Comparison of ENCODE assay signal across 19 mouse cellular contexts in genomic region chr3:115949220-115949920, GRCm38 (mm10). TPM values are rescaled to one million over a fixed set of nuclear protein-coding genes. Genes with fewer than 3 reads are reported as not detected.
DNase-seq lines count a peak whose midpoint lies in the region; ATAC-seq and TF ChIP-seq lines count a peak whose summit lies in the region.
"Had no signal": no experiment of that assay in that cellular context is flagged by ENCODE, and none has a peak within 500 bp of the region (broad histone marks: within the 10 kb centered on the region; RNA-seq: fewer than 3 reads in every experiment).

No protein-coding gene starts in this region.

- no peak overlapping the region for H3K9ac ChIP-seq in hindbrain, embryonic 11.5 days (ENCODE audit: low read depth, low read length)
- H3K9ac ChIP-seq in forebrain, embryonic 16.5 days (replicated peaks; ENCODE audit: low read depth, low read length) = no peak overlapping the region
- no peak overlapping the region for H3K9ac ChIP-seq in hindbrain, postnatal 0 days (replicated peaks; ENCODE audit: low read length)
- H3K9ac ChIP-seq in neural tube, embryonic 13.5 days = no peak overlapping the region
- H3K9ac ChIP-seq: embryonic facial prominence, embryonic 12.5 days; limb, embryonic 12.5 days; liver, embryonic 13.5 days; lung, embryonic 14.5 days had no signal

- ATAC-seq in hindbrain, embryonic 11.5 days (ENCODE audit: low FRiP score) = peak; percentile 45; the same call in 1 of the 2 replicates
- peak; percentile 78 for ATAC-seq in forebrain, embryonic 16.5 days
- 0 out of 2 replicates have a peak, but pooled peaks have one; percentile 51 for ATAC-seq in hindbrain, postnatal 0 days
- peak; percentile 82 for ATAC-seq in neural tube, embryonic 13.5 days (ENCODE audit: low read depth)
- ATAC-seq: CD4-positive, CD25-positive, alpha-beta regulatory T cell, adult 4 months had no signal

- no peak for TF ChIP-seq CTCF in hindbrain, postnatal 0 days (IDR thresholded peaks at IDR 0.05; ENCODE audit: low read depth)

- H3K9me3 ChIP-seq in hindbrain, embryonic 11.5 days (ENCODE audit: control insufficient read depth, low read length) = no peaks in the 10 kb centered on the region
- H3K9me3 ChIP-seq in hindbrain, embryonic 10.5 days = no peaks in the 10 kb centered on the region
- H3K9me3 ChIP-seq in forebrain, embryonic 16.5 days (ENCODE audit: control insufficient read depth, low read length) = no peaks in the 10 kb centered on the region
- no peaks in the 10 kb centered on the region for H3K9me3 ChIP-seq in hindbrain, postnatal 0 days (ENCODE audit: low read length)
- H3K9me3 ChIP-seq in neural tube, embryonic 13.5 days = no peaks in the 10 kb centered on the region
- H3K9me3 ChIP-seq: embryonic facial prominence, embryonic 12.5 days; heart, embryonic 10.5 days; limb, embryonic 12.5 days; liver, embryonic 13.5 days had no signal

- H3K4me2 ChIP-seq in hindbrain, embryonic 11.5 days (replicated peaks; ENCODE audit: low read depth, low read length) = no peak overlapping the region
- no peak overlapping the region for H3K4me2 ChIP-seq in forebrain, embryonic 16.5 days (ENCODE audit: low read length)
- no peak overlapping the region for H3K4me2 ChIP-seq in hindbrain, postnatal 0 days (ENCODE audit: low read depth, low read length)
- H3K4me2 ChIP-seq in neural tube, embryonic 13.5 days = no peak overlapping the region
- H3K4me2 ChIP-seq: embryonic facial prominence, embryonic 12.5 days; limb, embryonic 12.5 days; liver, embryonic 13.5 days; lung, embryonic 14.5 days had no signal

- intact Hi-C loops in gastrocnemius, postnatal 14 days (cut with DNase I; ENCODE audit: low total_unique reads) = no loop called here

- 86% methylated on average over 3 of the region's 3 CpGs for WGBS in hindbrain, embryonic 11.5 days
- 94% methylated on average over 3 of the region's 3 CpGs for WGBS in hindbrain, embryonic 10.5 days
- 42% methylated on average over 3 of the region's 3 CpGs for WGBS in forebrain, embryonic 16.5 days
- WGBS in hindbrain, postnatal 0 days = 49% methylated on average over 3 of the region's 3 CpGs
- 29% methylated on average over 3 of the region's 3 CpGs for WGBS in neural tube, embryonic 13.5 days

- DNase-seq in hindbrain, embryonic 11.5 days (ENCODE audit: low spot score) = no peak
- no peak for DNase-seq in hindbrain, embryonic 10.5 days (ENCODE audit: low spot score)
- DNase-seq in hindbrain, postnatal 0 days (ENCODE audit: low spot score) = peak; percentile 34
- no peak for DNase-seq in gastrocnemius, postnatal 14 days
- no peak for DNase-seq in natural killer cell, adult 2 months (ENCODE audit: low spot score in 2 of 2)
- no peak for DNase-seq in frontal cortex, postnatal 10 days (ENCODE audit: low spot score in 2 of 2)
- DNase-seq: cerebellum, adult 2 months; kidney, adult 8-10 months; kidney, postnatal 36 days; liver, embryonic 13.5 days; lung, embryonic 14.5 days; thymus, postnatal 14 days had no signal

- no peaks in the 10 kb centered on the region for H3K4me1 ChIP-seq in hindbrain, embryonic 11.5 days (replicated peaks; ENCODE audit: control insufficient read depth, insufficient read depth, low read length)
- H3K4me1 ChIP-seq in hindbrain, embryonic 10.5 days (replicated peaks) = no peaks in the 10 kb centered on the region
- H3K4me1 ChIP-seq in forebrain, embryonic 16.5 days (replicated peaks; ENCODE audit: control insufficient read depth, insufficient read depth, low read length) = peaks cover 7% of the 10 kb centered on the region; the same call in 1 of the 2 replicates
- no peaks in the 10 kb centered on the region for H3K4me1 ChIP-seq in hindbrain, postnatal 0 days (ENCODE audit: insufficient read depth, low read length)
- peaks cover 16% of the 10 kb centered on the region; the same call in 1 of the 2 replicates for H3K4me1 ChIP-seq in neural tube, embryonic 13.5 days (replicated peaks)
- H3K4me1 ChIP-seq: embryonic facial prominence, embryonic 12.5 days; limb, embryonic 12.5 days had no signal

- no peak overlapping the region for H3K4me3 ChIP-seq in hindbrain, embryonic 11.5 days (ENCODE audit: low read depth, low read length)
- H3K4me3 ChIP-seq in hindbrain, embryonic 10.5 days = no peak overlapping the region
- no peak overlapping the region for H3K4me3 ChIP-seq in forebrain, embryonic 16.5 days (replicated peaks; ENCODE audit: low read length)
- no peak overlapping the region for H3K4me3 ChIP-seq in hindbrain, postnatal 0 days (ENCODE audit: low read length)
- H3K4me3 ChIP-seq in neural tube, embryonic 13.5 days = no peak overlapping the region
- H3K4me3 ChIP-seq: embryonic facial prominence, embryonic 12.5 days; heart, embryonic 10.5 days; limb, embryonic 12.5 days; liver, embryonic 13.5 days; myocyte had no signal

- H3K27ac ChIP-seq in hindbrain, embryonic 11.5 days (ENCODE audit: low read depth, low read length) = no peak overlapping the region
- no peak overlapping the region for H3K27ac ChIP-seq in hindbrain, embryonic 10.5 days
- peak overlapping the region; percentile 66 for H3K27ac ChIP-seq in forebrain, embryonic 16.5 days (ENCODE audit: low read length)
- no peak overlapping the region for H3K27ac ChIP-seq in hindbrain, postnatal 0 days
- H3K27ac ChIP-seq in neural tube, embryonic 13.5 days (replicated peaks) = peak overlapping the region; percentile 59; the same call in 1 of the 2 replicates
- H3K27ac ChIP-seq: embryonic facial prominence, embryonic 12.5 days; heart, embryonic 10.5 days; limb, embryonic 12.5 days; liver, embryonic 13.5 days had no signal

- H3K27me3 ChIP-seq in hindbrain, embryonic 11.5 days (ENCODE audit: control insufficient read depth, insufficient read depth, low read length) = no peaks in the 10 kb centered on the region
- no peaks in the 10 kb centered on the region for H3K27me3 ChIP-seq in hindbrain, embryonic 10.5 days (ENCODE audit: insufficient read depth, poor library complexity, severe bottlenecking)
- no peaks in the 10 kb centered on the region for H3K27me3 ChIP-seq in forebrain, embryonic 16.5 days (replicated peaks; ENCODE audit: control insufficient read depth, insufficient read depth, low read length)
- H3K27me3 ChIP-seq in hindbrain, postnatal 0 days (ENCODE audit: insufficient read depth, low read length) = no peaks in the 10 kb centered on the region
- no peaks in the 10 kb centered on the region for H3K27me3 ChIP-seq in neural tube, embryonic 13.5 days
- H3K27me3 ChIP-seq: embryonic facial prominence, embryonic 12.5 days; limb, embryonic 12.5 days; liver, embryonic 13.5 days had no signal

- no peaks in the 10 kb centered on the region for H3K36me3 ChIP-seq in hindbrain, embryonic 11.5 days (ENCODE audit: control insufficient read depth, insufficient read depth, low read length)
- H3K36me3 ChIP-seq in hindbrain, embryonic 10.5 days = peaks cover 72% of the 10 kb centered on the region
- peaks cover 11% of the 10 kb centered on the region for H3K36me3 ChIP-seq in forebrain, embryonic 16.5 days (ENCODE audit: control insufficient read depth, insufficient read depth)
- peaks cover 17% of the 10 kb centered on the region for H3K36me3 ChIP-seq in hindbrain, postnatal 0 days (ENCODE audit: insufficient read depth, low read length)
- H3K36me3 ChIP-seq in neural tube, embryonic 13.5 days = peaks cover 43% of the 10 kb centered on the region

RNA-seq across cellular contexts. Expression of gene Slc30a7, which starts 57.8 kb away (rescaled TPM):
- polyA plus RNA-seq in hindbrain, embryonic 11.5 days (2014; fragmentation: Nextera tagmentation; extraction: Ambion mirVana) = 29.3 and 31.2 TPM in 2 replicates
- 21.0 and 26.4 TPM in 2 replicates for polyA plus RNA-seq in hindbrain, embryonic 10.5 days (2016; fragmentation: Nextera tagmentation; extraction: Ambion mirVana)
- polyA plus RNA-seq in forebrain, embryonic 16.5 days (2015; fragmentation: Nextera tagmentation; extraction: Ambion mirVana) = 19.0 and 22.4 TPM in 2 replicates
- total RNA-seq in hindbrain, postnatal 0 days (2014; rRNA removed) = 20.4 and 21.8 TPM in 2 replicates
- polyA plus RNA-seq in hindbrain, postnatal 0 days (2015; fragmentation: Nextera tagmentation; extraction: Ambion mirVana) = 10.1 and 12.6 TPM in 2 replicates
- 15.0 and 18.9 TPM in 2 replicates for polyA plus RNA-seq in neural tube, embryonic 13.5 days (2015; fragmentation: Nextera tagmentation; extraction: Ambion mirVana)
- 10 to 100 TPM; 11.0 to 11.2 TPM for total RNA-seq in gastrocnemius, postnatal 14 days (2021)

RNA-seq across cellular contexts. Expression of gene Extl2, which starts 57.9 kb away (rescaled TPM):
- polyA plus RNA-seq in hindbrain, embryonic 11.5 days (2014; fragmentation: Nextera tagmentation; extraction: Ambion mirVana) = 28.7 and 31.0 TPM in 2 replicates
- 20.7 and 23.6 TPM in 2 replicates for polyA plus RNA-seq in hindbrain, embryonic 10.5 days (2016; fragmentation: Nextera tagmentation; extraction: Ambion mirVana)
- polyA plus RNA-seq in forebrain, embryonic 16.5 days (2015; fragmentation: Nextera tagmentation; extraction: Ambion mirVana) = 24.3 and 26.8 TPM in 2 replicates
- total RNA-seq in hindbrain, postnatal 0 days (2014; rRNA removed) = 41.2 and 44.0 TPM in 2 replicates
- 44.8 and 47.0 TPM in 2 replicates for polyA plus RNA-seq in hindbrain, postnatal 0 days (2015; fragmentation: Nextera tagmentation; extraction: Ambion mirVana)
- 33.0 and 36.1 TPM in 2 replicates for polyA plus RNA-seq in neural tube, embryonic 13.5 days (2015; fragmentation: Nextera tagmentation; extraction: Ambion mirVana)
- 10 to 100 TPM; 11.8 to 13.8 TPM for total RNA-seq in gastrocnemius, postnatal 14 days (2021)

Comparison
In these comparisons a context has a peak if more than half of its experiments do, and no peak if none do; other contexts are left out.
1. H3K27ac ChIP-seq: peak in forebrain, embryonic 16.5 days (single experiment) and neural tube, embryonic 13.5 days (single experiment); none in hindbrain, embryonic 11.5 days (single experiment), hindbrain, embryonic 10.5 days (single experiment) and hindbrain, postnatal 0 days (single experiment).
2. Peak in every context shown above with its lines, with median percentiles within 50 percentile points of each other: ATAC-seq.